Mouse (Mus musculus): Measurements from ENCODE around the gene Olfr695. TPM values are rescaled to one million over a fixed set of nuclear protein-coding genes. Genes with fewer than 3 reads are reported as not detected.
"Not testable (repeated sequence)": the region's sequence is repeated elsewhere in the genome, so short reads cannot be mapped to it uniquely, and the experiment has no call there.

Olfr695 gene
- total RNA-seq (2012; rRNA removed) (not detected in 2 replicates), polyA plus RNA-seq (2012; ENCODE audit: insufficient read depth in 1 of 2, insufficient read length in 2 of 2, low read depth in 1 of 2, low replicate concordance in 2 of 2, missing spikeins in 1 of 2) (not detected)

DNA sequence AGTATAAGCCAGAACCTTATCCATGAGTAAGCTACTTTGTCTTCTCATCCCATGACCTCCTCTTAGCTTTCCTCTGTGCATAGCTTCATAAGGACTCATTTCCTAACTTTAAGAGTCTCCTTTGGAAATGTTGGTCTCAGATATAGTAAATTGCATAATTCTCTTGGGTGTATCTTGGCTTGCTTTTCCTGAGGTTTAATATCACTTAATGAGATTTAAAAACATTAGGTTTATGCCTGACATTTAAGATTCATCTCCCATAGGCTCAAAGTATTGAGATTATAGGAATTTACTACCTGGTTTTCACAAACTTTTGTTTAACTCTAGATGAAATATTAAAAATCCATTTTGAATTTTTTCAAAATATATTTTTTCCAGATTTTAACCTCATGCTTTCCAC lies at the start of gene Olfr695:
Gene Olfr695, minus strand, starts transcription at position 101 of the 400 bp plus-strand sequence.
- H3K9me3 ChIP-seq (replicated peaks; ENCODE audit: insufficient read depth, low read length), result no peaks in the 10 kb centered on the region
- TF ChIP-seq POLR2AphosphoS2 (IDR thresholded peaks at IDR 0.05; ENCODE audit: low read length) (no peak), USF2 (IDR thresholded peaks at IDR 0.05; ENCODE audit: borderline replicate concordance in 1 of 2, insufficient read depth in 1 of 2, low read depth in 1 of 2, low read length in 2 of 2) (no peak)
- no peak within 1 kb of the TSS for H3K9ac ChIP-seq (ENCODE audit: control insufficient read depth, low read depth, low read length, poor library complexity, severe bottlenecking)
- H3K27ac ChIP-seq (ENCODE audit: control insufficient read depth, low read depth, low read length), result no peak within 1 kb of the TSS
- H3K79me2 ChIP-seq (ENCODE audit: control insufficient read depth, insufficient read depth, low read length, poor library complexity), result no peaks in the 10 kb centered on the region
- no peak for DNase-seq (ENCODE audit: low read depth, low spot score)
- H3K36me3 ChIP-seq (ENCODE audit: control insufficient read depth in 1 of 2, insufficient read depth in 2 of 2, low read length in 2 of 2), result no peaks in the 10 kb centered on the region
- H3K27me3 ChIP-seq (ENCODE audit: control insufficient read depth in 1 of 2, insufficient read depth in 2 of 2, low read length in 2 of 2), result no peaks in the 10 kb centered on the region
- no peak within 1 kb of the TSS for H3K4me3 ChIP-seq (ENCODE audit: control insufficient read depth in 1 of 2, insufficient read depth in 1 of 2, low read depth in 2 of 2, low read length in 2 of 2)
- H3K4me1 ChIP-seq (ENCODE audit: control insufficient read depth in 1 of 2, insufficient read depth in 2 of 2, low read length in 2 of 2), result no peaks in the 10 kb centered on the region

DNA sequence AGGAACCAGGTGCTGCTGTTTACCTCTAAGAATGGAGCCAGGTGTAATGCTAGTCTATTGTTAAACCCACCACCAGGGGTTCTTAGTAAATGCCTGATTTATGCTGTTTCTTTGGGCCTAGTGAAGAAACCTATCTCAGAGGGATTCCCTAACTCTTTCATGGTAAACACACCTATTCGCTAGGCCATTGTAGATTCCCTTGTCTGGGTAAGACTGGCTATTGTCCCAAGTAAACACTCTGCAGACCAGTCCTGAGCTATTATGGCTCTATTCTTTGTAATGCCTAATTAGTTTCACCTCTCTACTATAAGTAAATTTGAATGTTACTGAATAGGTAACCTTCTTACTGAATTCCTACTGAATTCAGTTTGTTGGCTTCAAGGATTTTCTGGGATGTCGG lies 44.8 kb upstream of the Olfr695 start:
- not testable (repeated sequence) for DNase-seq (ENCODE audit: low read depth, low spot score); H3K4me3 ChIP-seq (ENCODE audit: control insufficient read depth in 1 of 2, insufficient read depth in 1 of 2, low read depth in 2 of 2, low read length in 2 of 2); H3K9ac ChIP-seq (ENCODE audit: control insufficient read depth, low read depth, low read length, poor library complexity, severe bottlenecking); H3K27me3 ChIP-seq (ENCODE audit: control insufficient read depth in 1 of 2, insufficient read depth in 2 of 2, low read length in 2 of 2); H3K79me2 ChIP-seq (ENCODE audit: control insufficient read depth, insufficient read depth, low read length, poor library complexity); H3K27ac ChIP-seq (ENCODE audit: control insufficient read depth, low read depth, low read length); H3K9me3 ChIP-seq (replicated peaks; ENCODE audit: insufficient read depth, low read length); H3K4me1 ChIP-seq (ENCODE audit: control insufficient read depth in 1 of 2, insufficient read depth in 2 of 2, low read length in 2 of 2); H3K36me3 ChIP-seq (ENCODE audit: control insufficient read depth in 1 of 2, insufficient read depth in 2 of 2, low read length in 2 of 2)

GRCm38 (mm10) chr7:106758800-106759199 lies 42.6 kb upstream of the Olfr695 start:
- Histone ChIP-seq H3K79me2 (ENCODE audit: control insufficient read depth, insufficient read depth, low read length, poor library complexity) (no peaks in the 10 kb centered on the region), H3K4me1 (ENCODE audit: control insufficient read depth in 1 of 2, insufficient read depth in 2 of 2, low read length in 2 of 2) (no peaks in the 10 kb centered on the region), H3K9me3 (replicated peaks; ENCODE audit: insufficient read depth, low read length) (no peaks in the 10 kb centered on the region), H3K27ac (ENCODE audit: control insufficient read depth, low read depth, low read length) (no peak overlapping the region), H3K36me3 (ENCODE audit: control insufficient read depth in 1 of 2, insufficient read depth in 2 of 2, low read length in 2 of 2) (no peaks in the 10 kb centered on the region), H3K4me3 (ENCODE audit: control insufficient read depth in 1 of 2, insufficient read depth in 1 of 2, low read depth in 2 of 2, low read length in 2 of 2) (no peak overlapping the region), H3K9ac (ENCODE audit: control insufficient read depth, low read depth, low read length, poor library complexity, severe bottlenecking) (no peak overlapping the region), H3K27me3 (ENCODE audit: control insufficient read depth in 1 of 2, insufficient read depth in 2 of 2, low read length in 2 of 2) (no peaks in the 10 kb centered on the region)
- TF ChIP-seq SIN3A (IDR thresholded peaks at IDR 0.05; ENCODE audit: low read length) (no peak), HCFC1 (IDR thresholded peaks at IDR 0.05; ENCODE audit: low read depth, low read length) (no peak), USF2 (IDR thresholded peaks at IDR 0.05; ENCODE audit: borderline replicate concordance in 1 of 2, insufficient read depth in 1 of 2, low read depth in 1 of 2, low read length in 2 of 2) (no peak), KAT2A (conservative IDR thresholded peaks at IDR 0.05; ENCODE audit: low read depth, low read length) (no peak), MXI1 (IDR thresholded peaks at IDR 0.05; ENCODE audit: low read depth, low read length) (no peak)
- DNase-seq (ENCODE audit: low read depth, low spot score), result no peak

DNA sequence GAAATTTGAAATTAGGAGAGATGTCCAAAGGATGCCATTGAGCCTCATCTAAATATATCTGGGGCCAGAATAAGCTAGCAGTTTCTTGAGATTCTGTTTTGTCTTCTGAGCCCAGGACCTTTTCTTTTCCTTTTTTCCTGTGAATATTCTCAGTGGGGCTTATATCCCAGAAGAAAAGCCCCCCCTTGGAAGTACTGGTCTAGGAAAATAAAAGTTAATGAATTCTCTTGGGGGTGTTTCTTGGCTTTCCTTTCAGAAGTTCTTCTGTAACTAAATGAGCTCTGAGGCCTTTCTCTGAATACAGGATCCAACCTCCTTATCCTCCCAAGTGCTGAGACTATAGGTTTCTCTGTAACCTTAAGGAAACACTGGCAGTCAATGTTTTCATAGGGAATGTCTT lies 39.1 kb upstream of the Olfr695 start, which contains the start of gene Olfr698:
Gene Olfr698, minus strand, starts transcription at position 101 of the 400 bp plus-strand sequence.
- no peaks in the 10 kb centered on the region for H3K36me3 ChIP-seq (ENCODE audit: control insufficient read depth in 1 of 2, insufficient read depth in 2 of 2, low read length in 2 of 2)
- no peaks in the 10 kb centered on the region for H3K9me3 ChIP-seq (replicated peaks; ENCODE audit: insufficient read depth, low read length)
- H3K4me1 ChIP-seq (ENCODE audit: control insufficient read depth in 1 of 2, insufficient read depth in 2 of 2, low read length in 2 of 2), result no peaks in the 10 kb centered on the region
- no peak within 1 kb of the TSS for H3K4me3 ChIP-seq (ENCODE audit: control insufficient read depth in 1 of 2, insufficient read depth in 1 of 2, low read depth in 2 of 2, low read length in 2 of 2)
- no peak for DNase-seq (ENCODE audit: low read depth, low spot score)
- H3K9ac ChIP-seq (ENCODE audit: control insufficient read depth, low read depth, low read length, poor library complexity, severe bottlenecking), result no peak within 1 kb of the TSS
- no peaks in the 10 kb centered on the region for H3K79me2 ChIP-seq (ENCODE audit: control insufficient read depth, insufficient read depth, low read length, poor library complexity)
- no peak within 1 kb of the TSS for H3K27ac ChIP-seq (ENCODE audit: control insufficient read depth, low read depth, low read length)
- no peaks in the 10 kb centered on the region for H3K27me3 ChIP-seq (ENCODE audit: control insufficient read depth in 1 of 2, insufficient read depth in 2 of 2, low read length in 2 of 2)
- no peak for TF ChIP-seq MAX (IDR thresholded peaks at IDR 0.05; ENCODE audit: low read length)
- no peak for TF ChIP-seq E2F4 (IDR thresholded peaks at IDR 0.05; ENCODE audit: borderline replicate concordance, low read depth, low read length)
- TF ChIP-seq TCF12 (IDR thresholded peaks at IDR 0.05; ENCODE audit: low read depth, low read length), result no peak
- TF ChIP-seq POLR2AphosphoS2 (IDR thresholded peaks at IDR 0.05; ENCODE audit: low read length), result no peak
- no peak for TF ChIP-seq ETS1 (IDR thresholded peaks at IDR 0.05; ENCODE audit: low read depth, low read length)
- no peak for TF ChIP-seq MYC (IDR thresholded peaks at IDR 0.05; ENCODE audit: low read depth, low read length)
- TF ChIP-seq MYB (IDR thresholded peaks at IDR 0.05; ENCODE audit: low read depth, low read length), result no peak
- no peak for TF ChIP-seq NELFE (IDR thresholded peaks at IDR 0.05; ENCODE audit: low read depth, low read length)
- no peak for TF ChIP-seq POLR2A (IDR thresholded peaks at IDR 0.05; ENCODE audit: control insufficient read depth in 1 of 2, insufficient read depth in 1 of 2, low read depth in 1 of 2, low read length in 2 of 2, poor library complexity in 1 of 2)
- no peak for TF ChIP-seq ZNF384 (IDR thresholded peaks at IDR 0.05; ENCODE audit: low read depth, low read length)
- TF ChIP-seq SMC3 (IDR thresholded peaks at IDR 0.05; ENCODE audit: low read depth, low read length), result no peak
- no peak for TF ChIP-seq MEF2A (IDR thresholded peaks at IDR 0.05; ENCODE audit: extremely low read depth, insufficient replicate concordance, low read depth, low read length, poor library complexity, severe bottlenecking)
- no peak for TF ChIP-seq MXI1 (IDR thresholded peaks at IDR 0.05; ENCODE audit: low read depth, low read length)

Measured in MEL (cell line).